Comparison of ENCODE assay signal across 23 mouse cellular contexts in genomic region chr9:60076396-60076795, GRCm38 (mm10).
A peak's percentile ranks its signal among the peaks of the same experiment; 100 is the strongest.
DNase-seq lines count a peak whose midpoint lies in the region; ATAC-seq and TF ChIP-seq lines count a peak whose summit lies in the region.
"Had no signal": no experiment of that assay in that cellular context is flagged by ENCODE, and none has a peak within 500 bp of the region (broad histone marks: within the 10 kb centered on the region; RNA-seq: fewer than 3 reads in every experiment).

No protein-coding gene starts in this region.

- TF ChIP-seq CTCF in midbrain, postnatal 0 days (IDR thresholded peaks at IDR 0.05), result no peak

- peaks cover 22% of the 10 kb centered on the region for H3K4me1 ChIP-seq in hindbrain, embryonic 10.5 days (replicated peaks)
- H3K4me1 ChIP-seq in hindbrain, embryonic 12.5 days, result peaks cover 13% of the 10 kb centered on the region
- H3K4me1 ChIP-seq in midbrain, embryonic 11.5 days (ENCODE audit: control insufficient read depth, insufficient read depth, low read length), result peaks cover 9% of the 10 kb centered on the region
- H3K4me1 ChIP-seq in midbrain, postnatal 0 days (ENCODE audit: insufficient read depth, low read length), result no peaks in the 10 kb centered on the region
- H3K4me1 ChIP-seq: forebrain, embryonic 15.5 days; heart, embryonic 13.5 days; intestine, embryonic 15.5 days had no signal

- no peaks in the 10 kb centered on the region for H3K27me3 ChIP-seq in hindbrain, embryonic 10.5 days (ENCODE audit: insufficient read depth, poor library complexity, severe bottlenecking)
- H3K27me3 ChIP-seq in hindbrain, embryonic 12.5 days, result no peaks in the 10 kb centered on the region
- H3K27me3 ChIP-seq in midbrain, embryonic 11.5 days (ENCODE audit: control insufficient read depth, insufficient read depth, low read length), result no peaks in the 10 kb centered on the region
- no peaks in the 10 kb centered on the region for H3K27me3 ChIP-seq in midbrain, postnatal 0 days (ENCODE audit: insufficient read depth, low read length)
- H3K27me3 ChIP-seq: embryonic facial prominence, embryonic 13.5 days; forebrain, embryonic 15.5 days; heart, embryonic 13.5 days; intestine, embryonic 15.5 days had no signal

- no peak overlapping the region for H3K9ac ChIP-seq in hindbrain, embryonic 12.5 days
- no peak overlapping the region for H3K9ac ChIP-seq in midbrain, embryonic 11.5 days (ENCODE audit: low read length)
- no peak overlapping the region for H3K9ac ChIP-seq in midbrain, postnatal 0 days (replicated peaks; ENCODE audit: low read length, poor library complexity, severe bottlenecking)
- H3K9ac ChIP-seq: embryonic facial prominence, embryonic 13.5 days; forebrain, embryonic 15.5 days; heart, embryonic 13.5 days; hindbrain, embryonic 14.5 days; intestine, embryonic 15.5 days had no signal

- H3K4me3 ChIP-seq in hindbrain, embryonic 10.5 days, result no peak overlapping the region
- H3K4me3 ChIP-seq in hindbrain, embryonic 12.5 days, result no peak overlapping the region
- H3K4me3 ChIP-seq in midbrain, embryonic 11.5 days (ENCODE audit: low read depth, low read length), result no peak overlapping the region
- H3K4me3 ChIP-seq in midbrain, postnatal 0 days (ENCODE audit: low read depth, low read length), result no peak overlapping the region
- H3K4me3 ChIP-seq: embryonic facial prominence, embryonic 13.5 days; forebrain, embryonic 15.5 days; heart, embryonic 13.5 days; intestine, embryonic 15.5 days had no signal

- no peak for ATAC-seq in hindbrain, embryonic 12.5 days (ENCODE audit: low FRiP score)
- ATAC-seq in midbrain, embryonic 11.5 days (ENCODE audit: low FRiP score), result no peak
- ATAC-seq in midbrain, postnatal 0 days (ENCODE audit: low FRiP score), result no peak
- ATAC-seq: CD4-positive, CD25-positive, alpha-beta regulatory T cell, adult 4 months; forebrain, embryonic 15.5 days; intestine, embryonic 15.5 days had no signal

- no peaks in the 10 kb centered on the region for H3K9me3 ChIP-seq in hindbrain, embryonic 10.5 days
- no peaks in the 10 kb centered on the region for H3K9me3 ChIP-seq in hindbrain, embryonic 12.5 days (replicated peaks)
- no peaks in the 10 kb centered on the region for H3K9me3 ChIP-seq in midbrain, embryonic 11.5 days (ENCODE audit: control insufficient read depth, low read length)
- H3K9me3 ChIP-seq in midbrain, postnatal 0 days (ENCODE audit: low read length), result no peaks in the 10 kb centered on the region
- H3K9me3 ChIP-seq: embryonic facial prominence, embryonic 13.5 days; forebrain, embryonic 15.5 days; G1E; heart, embryonic 13.5 days; intestine, embryonic 15.5 days had no signal

- peak overlapping the region; percentile 0; the same call in 1 of the 2 replicates for H3K27ac ChIP-seq in hindbrain, embryonic 10.5 days
- H3K27ac ChIP-seq in hindbrain, embryonic 12.5 days, result no peak overlapping the region
- H3K27ac ChIP-seq in midbrain, embryonic 11.5 days (ENCODE audit: low read depth, low read length), result no peak overlapping the region
- H3K27ac ChIP-seq in midbrain, postnatal 0 days (ENCODE audit: low read depth, low read length), result no peak overlapping the region
- H3K27ac ChIP-seq: embryonic facial prominence, embryonic 13.5 days; forebrain, embryonic 15.5 days; heart, embryonic 13.5 days; hindbrain, embryonic 14.5 days; intestine, embryonic 15.5 days had no signal

- DNase-seq in embryo, embryonic 10 days (ENCODE audit: low spot score), result peak; percentile 57
- no peak for DNase-seq in embryo, embryonic 9.5 days (ENCODE audit: extremely low spot score)
- no peak for DNase-seq in hindbrain, embryonic 10.5 days (ENCODE audit: low spot score)
- peak; percentile 81 for DNase-seq in midbrain, embryonic 11.5 days (ENCODE audit: low spot score, missing footprints)
- no peak for DNase-seq in midbrain, postnatal 0 days (ENCODE audit: low spot score)
- no peak for DNase-seq in adrenal gland, postnatal 36 days
- no peak for DNase-seq in adipocyte (ENCODE audit: low spot score)
- DNase-seq: adrenal gland, adult 8-10 months; B cell, adult 2 months; cerebellum, adult 11-12 months; cerebellum, adult 9-10 months; cerebellum, postnatal 25 days; gastrocnemius, postnatal 36 days; heart, adult 11 months; heart, postnatal 36 days had no signal

- no peak overlapping the region for H3K4me2 ChIP-seq in hindbrain, embryonic 12.5 days (replicated peaks)
- no peak overlapping the region for H3K4me2 ChIP-seq in midbrain, embryonic 11.5 days
- H3K4me2 ChIP-seq in midbrain, postnatal 0 days (ENCODE audit: low read depth, low read length, poor library complexity, severe bottlenecking), result no peak overlapping the region
- H3K4me2 ChIP-seq: embryonic facial prominence, embryonic 13.5 days; forebrain, embryonic 15.5 days; heart, embryonic 13.5 days; hindbrain, embryonic 14.5 days; intestine, embryonic 15.5 days had no signal

- no peaks in the 10 kb centered on the region for H3K36me3 ChIP-seq in hindbrain, embryonic 10.5 days
- no peaks in the 10 kb centered on the region for H3K36me3 ChIP-seq in hindbrain, embryonic 12.5 days
- H3K36me3 ChIP-seq in midbrain, embryonic 11.5 days (ENCODE audit: control insufficient read depth, insufficient read depth, low read length), result no peaks in the 10 kb centered on the region
- H3K36me3 ChIP-seq in midbrain, postnatal 0 days (ENCODE audit: insufficient read depth, low read length), result no peaks in the 10 kb centered on the region
- H3K36me3 ChIP-seq: embryonic facial prominence, embryonic 13.5 days; forebrain, embryonic 15.5 days; G1E; heart, embryonic 13.5 days; intestine, embryonic 15.5 days had no signal

- WGBS in hindbrain, embryonic 10.5 days, result 54% methylated on average over 4 of the region's 4 CpGs
- WGBS in hindbrain, embryonic 12.5 days, result 38% methylated on average over 4 of the region's 4 CpGs
- 41% methylated on average over 4 of the region's 4 CpGs for WGBS in midbrain, embryonic 11.5 days
- WGBS in midbrain, postnatal 0 days, result 47% methylated on average over 4 of the region's 4 CpGs

Comparison
In these comparisons a context has a peak if more than half of its experiments do, and no peak if none do; other contexts are left out.
1. DNase-seq: peak in embryo, embryonic 10 days (single experiment) and midbrain, embryonic 11.5 days (single experiment); none in embryo, embryonic 9.5 days (single experiment), hindbrain, embryonic 10.5 days (single experiment), midbrain, postnatal 0 days (single experiment), adrenal gland, postnatal 36 days (0 of 2) and adipocyte (single experiment).